Mouse (Mus musculus) retina, adult 2 months (tissue): ENCODE measurements at regions not wholly inside any gene's neighbourhood (a gene's known extent, or its start where the extent isn't known, plus 50 kb on each side); places are given as distances from the start of the nearest gene placed in this dataset.

ENCODE experiments used
- DNase-seq: peaks from one replicate; pipeline ENCODE4 v3.0.0-alpha.2; 2012; ENCODE audit warnings: low read depth, low spot score

DNA sequence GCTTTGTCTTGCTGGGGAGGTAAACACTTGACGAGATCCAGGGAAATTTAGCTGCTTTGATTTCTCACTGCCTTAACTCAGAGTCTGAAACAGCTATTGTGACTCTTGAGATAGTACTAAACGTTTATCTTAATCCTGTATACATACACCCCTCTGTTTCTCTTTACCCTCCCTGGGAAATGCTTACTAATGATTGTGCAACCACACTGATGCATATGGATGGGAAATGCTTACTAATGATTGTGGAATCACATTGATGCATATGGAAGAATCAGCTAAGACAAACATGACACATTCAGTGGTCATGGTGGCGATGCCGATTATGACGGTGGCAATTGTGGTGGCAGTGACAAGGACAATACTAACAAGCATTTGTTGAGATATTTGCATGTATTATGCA, 58.9 kb upstream of the Sesn3 start:
- DNase-seq, result no peak

DNA sequence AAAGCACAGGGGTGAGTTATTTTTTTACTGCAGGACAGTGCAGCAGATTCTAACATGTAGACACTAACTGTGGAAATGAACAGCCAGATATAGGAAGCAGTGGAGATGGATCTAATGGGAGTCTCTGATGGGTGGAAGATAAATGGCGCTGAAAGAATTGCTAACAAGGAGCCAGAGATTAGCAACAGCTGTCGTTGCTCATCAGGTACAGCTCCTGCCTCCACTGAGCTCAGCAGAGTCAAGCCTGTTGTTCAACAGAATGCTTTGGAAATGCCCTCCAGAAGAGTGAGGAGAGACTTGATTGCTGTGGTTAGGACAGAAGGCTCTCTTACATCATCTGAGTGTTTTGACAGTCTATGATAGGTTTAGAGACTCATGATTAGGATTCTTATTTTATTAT, 51.9 kb upstream of the Sesn3 start:
- no peak for DNase-seq
